Mouse (Mus musculus): ENCODE measurements at regions not wholly inside any gene's neighbourhood (a gene's known extent, or its start where the extent isn't known, plus 50 kb on each side); places are given as distances from the start of the nearest gene placed in this dataset.

- TF ChIP-seq CTCF (IDR thresholded peaks at IDR 0.05; ENCODE audit: low read depth, low read length) (no peak), POLR2A (IDR thresholded peaks at IDR 0.05; ENCODE audit: extremely low read depth, insufficient read depth, low read length) (no peak)
Observed at GRCm38 (mm10) chr5:73942950-73943349, 125.3 kb downstream of the Usp46 start.

All from liver, adult 2 months (tissue).